Mouse (Mus musculus): ENCODE measurements around the gene Krt90.
"Not testable (repeated sequence)": the region's sequence is repeated elsewhere in the genome, so short reads cannot be mapped to it uniquely, and the experiment has no call there.

The Krt90 gene

DNA sequence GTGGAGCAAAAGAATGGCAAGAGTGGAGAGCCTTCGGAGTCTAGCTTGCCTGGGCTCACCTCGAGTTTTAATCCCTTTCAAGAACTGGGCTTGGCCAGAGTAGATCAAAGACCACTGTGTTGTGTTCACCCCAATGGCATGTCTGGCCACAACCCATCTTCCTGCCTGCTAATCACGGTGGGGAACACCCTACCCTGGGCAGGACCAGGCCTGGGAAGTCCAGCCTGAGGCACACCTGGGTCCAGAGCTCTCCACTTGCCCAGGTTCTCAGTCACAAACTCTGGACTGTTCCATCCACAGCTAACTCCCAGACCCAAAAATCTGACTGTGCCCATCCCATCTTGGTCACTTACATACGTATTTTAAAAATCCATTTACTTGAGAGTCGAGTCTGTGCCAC is at the start of gene Krt90:
Gene Krt90 (minus strand): TSS at position 101 of the 400 bp plus-strand sequence.
- DNase-seq (ENCODE audit: low spot score): no peak

DNA sequence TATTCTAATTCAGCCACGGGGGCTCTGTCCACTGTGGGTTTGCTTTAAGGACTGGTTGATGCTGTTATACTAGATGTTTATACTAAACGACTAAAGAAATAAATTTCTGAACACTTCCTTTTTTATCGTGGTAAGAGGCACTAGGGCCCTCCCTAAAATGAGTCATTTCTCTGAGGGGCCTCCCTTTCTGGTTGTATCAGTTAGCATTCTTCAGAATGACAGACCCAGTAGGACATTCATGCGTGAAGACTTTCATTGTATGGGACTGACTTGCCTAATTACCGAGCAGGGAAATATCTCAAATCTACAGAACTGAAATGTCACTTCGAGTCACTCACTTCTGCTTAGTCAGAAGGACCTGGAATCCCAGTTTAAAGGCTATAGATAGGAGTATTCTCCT is 36.4 kb upstream of the Krt90 start:
- DNase-seq (ENCODE audit: low spot score): no peak

DNA sequence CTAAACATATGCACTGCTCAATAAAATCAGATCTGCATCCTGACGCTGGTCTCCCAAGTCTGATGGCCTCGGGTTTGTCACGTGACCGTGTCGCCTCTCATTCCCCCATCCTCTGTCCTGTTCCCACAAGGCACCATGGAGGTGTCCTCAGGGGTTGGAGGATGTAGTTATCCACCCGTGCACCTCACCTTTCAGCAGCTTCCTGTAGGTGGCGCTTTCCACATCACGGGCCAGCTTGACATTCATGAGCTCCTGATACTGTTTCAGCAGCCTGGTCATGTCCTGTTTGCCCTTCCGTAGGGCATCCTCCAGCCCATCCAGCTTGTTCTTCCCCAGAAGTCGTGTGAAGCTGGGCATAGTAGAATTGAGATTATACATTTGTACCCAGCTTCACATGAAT is 25.5 kb upstream of the Krt90 start:
- DNase-seq (ENCODE audit: low spot score): no peak

DNA sequence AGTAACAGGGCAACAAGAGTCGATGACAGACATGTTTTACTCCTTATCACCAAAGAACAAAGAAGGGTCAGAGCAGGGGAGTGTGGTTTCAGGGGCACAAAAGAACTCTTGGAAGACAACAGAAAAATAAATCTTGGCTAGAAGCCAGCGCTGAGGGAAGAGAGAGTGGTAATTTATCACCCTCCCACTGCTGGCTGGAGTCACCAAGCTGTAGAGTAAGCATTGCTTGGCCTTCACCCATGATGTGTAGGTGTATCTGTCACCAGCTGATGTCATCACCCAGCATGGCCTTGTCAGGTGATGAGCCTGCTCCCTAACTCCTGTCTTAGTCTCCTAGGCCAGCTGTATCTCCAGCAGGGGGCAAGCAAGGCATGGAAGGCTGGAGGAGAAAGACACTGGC is 21.7 kb upstream of the Krt90 start:
- DNase-seq (ENCODE audit: low spot score): no peak

DNA sequence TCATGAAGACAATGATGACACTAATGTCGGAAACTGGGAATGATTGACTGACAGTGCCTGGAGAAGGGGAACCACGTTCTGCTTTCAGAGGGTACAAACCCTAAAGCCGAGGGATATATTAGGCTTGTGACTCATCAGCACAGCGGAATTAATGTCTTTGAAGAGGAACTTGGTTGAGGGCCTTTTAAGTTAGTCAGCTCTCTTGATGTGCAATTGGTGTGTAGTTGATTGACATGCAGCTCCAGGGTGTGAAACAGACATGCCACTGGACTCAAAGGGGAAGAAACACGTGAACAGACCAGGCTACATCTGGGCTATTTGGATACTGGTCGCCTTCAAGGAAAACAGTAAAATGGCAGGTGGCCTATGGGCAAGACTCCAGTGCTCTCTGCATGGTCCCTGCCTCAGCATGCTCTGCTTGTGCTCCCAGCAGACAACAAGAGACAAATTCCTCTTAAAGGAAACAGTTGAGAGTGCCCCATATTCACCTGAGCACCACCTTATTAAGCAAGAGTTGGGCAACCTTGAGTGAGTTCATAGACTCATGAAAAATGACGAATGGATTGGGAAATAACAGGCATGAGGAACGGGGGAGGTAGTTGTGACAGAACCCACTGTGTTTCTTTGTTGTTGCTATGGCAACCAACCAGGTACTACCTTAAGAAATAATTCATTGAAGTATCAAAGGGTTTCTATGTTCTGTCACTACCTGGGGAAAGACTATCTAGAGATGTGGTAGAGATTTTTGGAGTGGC is 20.6 kb upstream of the Krt90 start:
- DNase-seq (ENCODE audit: low spot score): no peak

DNA sequence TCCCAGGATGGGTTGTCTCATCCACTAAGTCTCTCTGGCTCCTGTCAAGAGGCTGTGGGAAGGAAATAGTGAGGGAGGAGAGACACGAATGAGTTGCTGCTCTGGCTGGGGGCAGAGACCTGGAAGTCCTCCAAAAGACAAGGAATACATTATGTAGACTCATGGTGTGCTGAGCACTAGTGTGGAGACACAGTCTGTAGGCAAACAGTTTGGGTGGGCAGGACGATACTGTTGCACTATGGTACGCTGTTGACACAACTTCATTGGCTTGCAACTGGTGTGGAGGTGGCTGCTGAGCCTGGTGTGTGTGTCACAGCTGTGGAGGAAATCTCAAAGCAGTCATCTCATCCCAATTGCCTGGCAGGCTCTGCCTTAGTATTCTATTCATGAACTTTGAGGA is 19.0 kb upstream of the Krt90 start:
- DNase-seq (ENCODE audit: low spot score): no peak

DNA sequence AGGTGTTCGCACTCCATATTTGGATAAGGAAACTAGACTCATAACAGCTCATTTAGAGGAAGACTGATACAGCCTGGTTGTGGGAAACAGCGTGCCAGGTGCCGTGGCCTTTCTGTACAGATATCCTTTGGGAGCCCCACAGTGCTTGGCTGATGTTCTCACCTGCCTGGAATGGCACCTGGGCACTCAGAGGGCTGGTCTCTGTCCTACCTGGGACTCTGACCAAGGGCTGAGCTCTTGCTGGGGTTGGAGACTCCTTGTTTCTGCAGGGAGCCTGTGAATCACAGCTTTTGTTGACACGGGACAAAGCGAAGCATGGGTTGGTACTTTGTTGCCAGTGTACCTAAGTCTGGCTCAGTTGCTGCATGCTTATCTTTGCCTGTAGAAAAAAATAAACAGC is 12.8 kb upstream of the Krt90 start:
- DNase-seq (ENCODE audit: low spot score): no peak

DNA sequence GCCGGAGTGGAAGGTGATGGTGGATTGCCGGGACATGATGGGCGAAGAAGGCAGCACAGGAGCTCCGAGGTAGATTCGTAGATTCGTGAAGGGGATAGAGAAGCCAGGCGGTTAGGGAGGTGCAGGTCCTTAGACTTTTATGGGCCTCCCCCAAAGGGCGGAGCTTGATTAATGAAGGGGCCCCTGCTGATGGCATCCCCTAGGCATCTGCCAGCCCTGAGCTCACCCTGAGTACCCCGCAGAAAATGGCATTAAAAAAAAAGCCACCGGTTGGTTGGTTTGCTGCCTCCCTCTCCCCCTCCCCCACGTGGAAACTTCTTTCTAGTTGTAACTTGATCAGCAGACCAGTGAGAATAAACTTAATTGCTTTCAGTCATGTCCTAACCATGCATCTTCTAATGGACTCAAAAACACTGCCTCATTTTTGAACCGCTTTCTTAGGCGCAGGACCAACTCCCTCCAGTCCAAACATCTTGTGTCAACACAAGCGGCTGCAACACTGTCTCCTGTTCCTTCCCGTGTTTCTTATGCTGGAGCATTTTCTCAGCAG is 11.1 kb upstream of the Krt90 start, which contains the start of gene Krt75:
Gene Krt75 (minus strand): TSS at position 109 of the 550 bp plus-strand sequence.
- DNase-seq (ENCODE audit: low spot score): no peak

DNA sequence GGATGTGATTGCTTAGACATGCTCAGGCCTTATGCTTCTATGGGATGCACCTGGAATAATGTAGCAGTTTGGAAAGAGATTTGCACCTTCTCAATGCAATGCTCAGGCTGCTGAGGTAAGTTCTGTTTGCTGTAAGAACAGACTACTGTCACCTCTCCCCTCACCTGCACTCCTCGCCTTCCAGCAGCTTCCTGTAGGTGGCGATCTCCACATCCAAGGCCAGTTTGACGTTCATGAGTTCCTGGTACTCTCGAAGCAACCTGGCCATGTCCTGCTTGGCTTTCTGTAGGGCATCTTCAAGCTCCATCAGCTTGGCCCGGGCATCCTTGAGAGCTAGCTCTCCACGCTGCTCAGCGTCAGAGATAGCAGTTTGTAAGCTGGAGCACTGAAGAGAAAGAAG is 5.0 kb upstream of the Krt90 start:
- DNase-seq (ENCODE audit: low spot score): peak; percentile 9

DNA sequence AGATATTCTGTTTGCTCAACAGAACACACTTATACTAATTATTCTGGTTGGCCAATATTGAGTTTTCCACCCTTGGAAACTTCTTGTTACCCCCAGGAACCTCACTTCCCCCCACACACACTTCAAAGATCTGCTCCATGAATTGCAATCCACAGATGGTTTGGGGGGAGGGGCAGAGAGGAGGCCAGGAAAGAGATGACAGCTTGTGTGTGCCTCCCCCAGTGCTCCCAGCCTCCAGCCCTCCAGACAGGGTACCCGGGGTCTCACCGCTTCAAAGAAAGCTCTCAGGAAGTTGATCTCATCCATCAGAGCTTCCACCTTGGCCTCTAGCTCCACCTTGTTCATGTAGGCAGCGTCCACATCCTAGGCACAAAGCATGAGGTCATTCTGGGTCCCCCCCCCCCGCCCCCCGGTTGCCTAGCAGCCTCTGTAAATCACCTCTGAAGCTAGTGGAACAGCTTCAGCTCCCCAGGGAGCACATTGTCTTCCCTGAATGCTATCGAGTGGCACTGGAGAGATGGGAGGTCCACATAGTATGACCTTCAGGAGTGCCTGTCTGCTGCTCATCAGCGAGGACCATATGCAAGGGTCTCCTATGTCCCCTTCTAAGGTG is 4.6 kb downstream of the Krt90 start:
- no peak for DNase-seq (ENCODE audit: low spot score)

DNA sequence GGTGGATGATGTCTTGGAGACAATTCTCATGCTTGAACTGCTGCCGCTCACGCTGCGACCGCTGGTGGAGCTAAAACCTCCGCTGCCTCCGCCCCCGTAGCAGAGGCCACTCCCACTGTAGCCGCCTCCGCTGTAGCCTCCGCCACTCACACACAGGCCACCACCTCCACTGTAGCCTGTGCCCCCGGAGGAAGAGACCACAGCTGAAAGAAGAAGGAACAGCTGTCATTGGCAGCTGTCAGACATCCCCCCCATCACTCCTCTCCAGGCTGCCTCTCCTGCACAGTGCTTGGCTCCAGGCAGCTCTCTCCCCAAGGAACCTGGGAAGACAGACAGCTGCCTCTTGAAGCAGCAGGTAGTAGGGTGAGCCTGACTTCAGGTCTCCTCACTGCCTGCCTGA is 9.6 kb downstream of the Krt90 start:
- DNase-seq (ENCODE audit: low spot score): no peak

DNA sequence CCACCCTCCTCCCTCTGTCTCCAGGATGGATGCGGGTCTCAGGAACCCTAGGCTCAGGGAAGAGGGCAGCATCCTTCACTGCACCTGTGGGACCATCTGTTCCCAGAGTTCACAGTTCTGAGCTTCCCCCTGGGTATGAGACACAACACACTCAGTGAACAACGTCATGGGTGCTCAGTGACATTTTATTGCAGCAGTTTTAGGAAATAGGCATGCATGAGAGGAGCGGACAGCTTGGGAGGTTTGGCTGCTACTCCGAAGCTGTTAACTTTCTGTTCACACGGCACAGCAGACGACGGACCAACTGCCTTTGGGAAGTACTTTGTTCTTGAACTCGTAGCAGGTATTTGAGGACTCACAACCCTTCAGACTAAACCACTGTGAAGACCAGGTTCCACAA is 10.6 kb downstream of the Krt90 start:
- DNase-seq (ENCODE audit: low spot score): no peak

DNA sequence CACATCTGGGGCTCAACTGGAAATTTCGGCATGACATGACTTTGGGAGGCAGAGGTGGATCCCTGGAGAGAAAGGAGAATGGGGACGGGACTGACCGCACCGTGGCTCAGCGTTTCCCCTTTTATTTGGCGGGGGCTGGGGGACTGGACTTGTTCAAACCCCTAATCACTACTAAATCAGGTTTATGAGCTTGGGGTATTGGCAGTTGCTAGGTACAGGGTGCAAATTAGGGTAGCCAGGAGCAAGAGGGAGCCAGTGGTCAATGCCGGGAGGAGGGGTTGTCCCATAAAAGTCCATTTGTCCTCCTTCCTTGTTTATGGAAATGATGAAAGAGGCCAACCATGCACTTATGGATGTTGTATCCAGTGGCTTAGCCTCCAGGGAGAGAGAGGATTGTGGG is 12.2 kb downstream of the Krt90 start, which contains the start of gene Krt82:
Gene Krt82 (minus strand): TSS at position 101 of the 400 bp plus-strand sequence.
- DNase-seq (ENCODE audit: low spot score): no peak

DNA sequence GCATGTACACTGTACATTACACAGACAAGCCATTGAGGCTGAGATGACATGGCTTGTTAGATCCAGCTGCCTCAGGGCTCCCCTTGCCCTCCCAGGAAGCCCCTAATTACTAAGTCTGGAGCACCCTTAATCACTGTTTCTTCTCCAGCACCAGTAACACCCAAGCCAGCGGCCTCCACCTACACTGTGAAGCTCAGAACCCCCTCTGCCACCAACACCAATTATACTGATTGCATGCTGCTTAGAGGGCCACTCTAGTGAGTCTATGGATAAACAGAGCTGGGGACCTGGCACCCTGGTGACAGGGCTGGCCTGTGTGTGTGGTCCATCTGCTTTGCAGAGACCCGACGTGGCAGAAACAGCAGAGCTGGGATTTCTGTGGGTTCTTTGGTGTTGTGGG is 18.3 kb downstream of the Krt90 start:
- no peak for DNase-seq (ENCODE audit: low spot score)

DNA sequence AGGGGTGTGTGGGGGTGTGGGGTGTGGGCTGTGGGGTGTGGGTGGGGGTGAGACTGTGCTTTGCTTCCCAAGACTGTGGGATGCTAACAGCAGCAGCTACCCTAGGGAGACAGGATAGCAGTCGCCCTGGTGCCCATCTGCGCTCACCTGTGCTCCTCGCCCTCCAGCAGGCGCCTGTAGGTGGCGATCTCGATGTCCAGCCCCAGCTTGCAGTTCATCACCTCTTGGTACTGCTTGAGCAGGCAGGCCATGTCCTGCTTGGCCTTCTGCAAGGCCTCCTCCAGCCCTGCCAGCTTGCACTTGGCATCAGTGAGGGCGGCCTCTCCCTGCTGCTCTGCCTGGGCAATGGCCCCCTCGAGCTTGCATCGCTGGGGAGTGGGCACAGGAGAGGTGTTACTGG is 20.2 kb downstream of the Krt90 start:
- DNase-seq (ENCODE audit: low spot score): no peak

DNA sequence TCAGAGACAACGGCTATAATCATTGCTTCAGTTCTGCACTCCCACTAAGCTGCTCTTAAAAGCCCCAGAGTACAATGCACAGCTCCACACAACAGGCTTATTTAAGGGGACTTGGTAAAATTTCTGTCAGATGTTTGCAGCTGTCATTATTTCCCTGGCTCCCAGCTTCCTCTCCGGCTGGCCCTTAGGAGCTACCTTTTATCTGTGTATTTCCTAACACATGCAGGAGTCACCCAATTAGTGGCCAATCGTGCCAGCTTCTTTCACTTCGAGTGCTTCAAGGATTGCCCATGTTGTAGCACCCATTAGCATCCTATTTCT is 24.2 kb downstream of the Krt90 start:
- no peak for DNase-seq (ENCODE audit: low spot score)

DNA sequence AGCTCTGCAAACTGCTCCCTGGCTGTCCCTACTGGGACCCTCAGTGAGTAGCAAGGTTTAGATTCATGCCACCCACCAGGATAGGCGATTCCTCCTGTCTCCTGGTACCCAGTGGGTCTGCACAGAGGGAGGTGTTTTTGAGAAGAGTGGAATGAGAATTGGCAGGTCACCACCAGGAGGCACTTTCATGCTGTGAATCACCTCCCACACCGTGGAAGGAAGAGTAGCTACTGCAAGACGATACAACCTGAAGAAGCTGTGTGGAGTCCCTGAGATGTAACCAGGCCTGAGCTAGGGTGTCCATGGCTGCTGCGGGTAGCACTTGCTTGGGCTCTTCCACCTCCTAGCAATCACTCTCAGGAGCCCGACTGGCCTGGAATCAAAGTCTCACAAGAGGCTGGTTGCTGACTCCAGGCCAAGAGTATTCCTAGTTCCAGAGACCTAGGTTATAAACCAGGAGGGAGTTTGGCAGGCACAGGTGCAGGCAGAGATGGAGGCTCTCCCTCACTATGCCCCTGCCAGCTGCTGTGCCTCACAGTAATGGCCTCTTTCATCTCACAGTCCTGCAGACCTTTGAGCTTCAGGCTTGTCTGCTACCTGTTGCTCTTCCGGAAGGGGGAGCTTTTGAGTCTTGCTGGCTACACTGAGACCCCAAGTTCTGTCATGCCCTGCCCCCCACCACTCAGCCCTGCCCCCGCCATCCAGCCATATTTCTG is 24.7 kb downstream of the Krt90 start:
- DNase-seq (ENCODE audit: low spot score): no peak

DNA sequence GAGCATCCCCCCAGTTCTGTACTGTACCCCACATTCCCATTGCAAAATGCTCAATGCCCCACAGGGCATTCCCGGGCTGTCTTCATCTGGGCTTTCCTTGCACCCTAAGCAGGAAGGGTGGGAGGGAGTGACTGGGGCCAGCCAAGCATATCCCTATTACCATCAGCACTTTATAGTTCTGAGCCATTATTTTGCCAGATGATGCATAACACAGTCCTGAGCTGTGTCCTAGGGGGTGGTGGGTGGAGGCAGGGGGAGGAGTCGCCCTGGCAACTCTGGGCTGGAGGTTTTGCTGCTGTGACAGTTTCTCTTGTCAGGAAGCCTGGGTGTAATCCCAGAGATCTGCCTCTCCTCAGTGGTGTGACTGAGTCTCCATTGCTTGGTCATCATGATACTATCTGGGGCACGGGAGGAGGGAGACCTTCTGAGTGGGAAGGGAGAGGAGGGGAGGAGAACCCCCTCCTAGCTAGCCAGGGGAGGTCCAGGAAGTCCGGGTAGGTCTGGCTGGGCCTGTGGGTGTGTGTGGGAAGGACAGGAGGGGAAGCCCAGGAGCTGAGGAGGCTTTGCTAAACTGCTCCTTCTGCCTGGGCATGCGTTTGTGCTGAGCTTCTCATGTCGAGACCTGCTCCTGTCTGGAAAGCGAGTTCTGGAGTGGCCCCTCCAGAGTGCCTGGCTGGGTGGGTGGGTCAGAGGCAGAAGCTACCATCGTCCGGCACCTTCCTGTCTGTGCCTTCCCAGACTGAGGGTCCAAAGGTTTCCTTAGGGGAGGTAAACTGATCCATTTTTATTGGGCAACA is 26.5 kb downstream of the Krt90 start:
- no peak for DNase-seq (ENCODE audit: low spot score)

DNA sequence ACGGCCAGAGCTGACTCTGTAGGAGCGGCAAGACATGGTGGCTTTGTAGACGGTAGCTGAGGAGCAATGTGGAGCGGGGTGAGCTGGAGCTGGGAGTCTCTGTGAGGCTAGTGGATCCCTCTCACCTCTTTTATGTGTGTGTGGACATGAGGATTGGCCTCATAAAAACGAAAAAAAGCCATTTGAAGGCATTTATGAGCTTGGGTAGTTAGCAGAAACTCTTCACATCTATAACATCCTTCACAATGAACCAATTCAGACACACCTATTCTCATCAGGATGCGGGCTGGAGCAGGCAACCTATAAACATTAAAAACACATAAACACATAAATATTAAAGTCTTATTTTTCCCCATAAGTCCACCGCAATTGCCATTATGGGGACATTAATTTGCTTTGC is 30.0 kb downstream of the Krt90 start, which contains the start of gene Krt84:
Gene Krt84 (minus strand): TSS at position 101 of the 400 bp plus-strand sequence.
- no peak for DNase-seq (ENCODE audit: low spot score)

DNA sequence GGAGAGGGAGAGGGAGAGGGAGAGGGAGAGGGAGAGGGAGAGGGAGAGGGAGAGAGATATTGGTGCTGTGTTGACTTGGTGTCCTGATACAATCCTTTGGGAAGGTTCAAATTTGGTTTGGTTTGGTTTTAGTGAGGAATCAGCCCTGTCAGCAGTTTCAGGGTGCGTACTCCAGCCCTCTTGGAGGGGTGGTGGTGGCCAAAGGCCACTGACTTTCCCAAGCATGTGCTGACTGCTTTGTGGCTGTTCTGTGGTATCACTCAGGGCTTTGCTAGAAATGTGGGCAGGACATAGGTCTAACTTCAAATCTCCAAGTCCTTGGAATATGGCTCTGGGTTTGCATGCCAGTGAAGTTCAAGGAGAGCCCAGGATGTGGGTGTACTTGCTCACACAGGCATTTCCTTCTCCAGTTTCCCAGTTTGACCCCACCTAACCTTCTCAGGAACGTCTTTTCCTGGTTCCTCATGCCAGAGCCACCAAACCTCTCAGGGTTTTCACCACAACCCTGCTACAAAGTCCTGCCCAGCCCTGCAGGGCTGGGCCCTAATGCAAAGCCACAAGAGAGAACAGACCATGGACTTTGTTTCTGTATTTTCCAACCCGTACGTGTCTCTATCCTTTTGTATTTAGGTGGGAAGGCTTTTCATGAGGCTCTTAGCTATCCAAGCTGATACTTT is 40.1 kb downstream of the Krt90 start:
- no peak for DNase-seq (ENCODE audit: low spot score)

DNA sequence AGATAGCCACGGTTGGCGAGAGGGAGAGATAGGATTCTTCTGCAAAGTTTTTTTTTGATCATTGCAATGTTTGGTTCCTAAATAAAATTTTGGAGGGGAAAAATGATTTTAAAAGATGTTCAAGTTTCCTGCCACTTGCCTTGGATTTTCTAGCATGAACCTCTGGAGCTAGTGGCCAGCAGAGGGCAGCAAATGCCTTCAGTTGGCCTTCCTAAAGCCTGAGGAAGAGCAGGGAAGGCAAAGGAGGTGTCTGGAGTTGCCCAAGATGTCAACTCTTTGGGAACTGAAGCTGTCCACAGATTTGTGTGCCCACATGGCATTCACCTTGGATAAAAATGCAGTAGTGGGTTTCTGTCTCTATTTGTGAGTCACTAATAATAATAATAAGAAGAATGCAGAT is 43.0 kb downstream of the Krt90 start:
- peak; percentile 68 for DNase-seq (ENCODE audit: low spot score)

DNA sequence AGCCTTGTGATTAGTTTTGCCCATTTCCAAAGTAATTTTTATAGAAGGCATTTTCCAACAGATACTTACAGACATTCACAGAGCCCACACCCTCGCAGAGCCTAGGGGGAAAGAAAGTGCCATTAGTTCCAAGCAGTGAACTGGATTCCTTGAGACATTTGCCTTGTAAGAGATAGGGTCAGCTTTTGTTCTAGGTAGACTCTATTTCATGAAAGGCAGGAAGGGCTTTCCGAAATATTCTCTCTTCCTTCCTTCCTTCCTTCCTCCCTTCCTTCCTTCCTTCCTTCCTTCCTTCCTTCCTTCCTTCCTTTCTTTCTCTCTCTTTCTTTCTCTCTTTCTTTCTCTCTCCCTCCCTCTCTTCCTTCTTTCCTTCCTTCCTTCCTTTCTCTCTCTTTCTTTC is 45.6 kb downstream of the Krt90 start, which contains the start of gene Gm49425:
Gene Gm49425 (minus strand): TSS at position 101 of the 400 bp plus-strand sequence.
- DNase-seq (ENCODE audit: low spot score): not testable (repeated sequence)

Data from ovary, postnatal 14 days (tissue).